Mouse (Mus musculus) kidney, adult 2 months (tissue): Measurements from ENCODE around the gene Zwint. TPM values are rescaled to one million over a fixed set of nuclear protein-coding genes. Genes with fewer than 3 reads are reported as not detected.
A peak's percentile ranks its signal among the peaks of the same experiment; 100 is the strongest.

ENCODE experiments used
- DNase-seq: peaks from one replicate; pipeline ENCODE4 v3.0.0; 2021
- H3K27ac ChIP-seq: fragments of 200-500 bp; 2 replicates; pipeline ENCODE4 v1.5.1; 2012; ENCODE audit warnings: low read depth, low read length, control low read depth, inconsistent platforms; ENCODE audit not compliant: insufficient read depth
- H3K27me3 ChIP-seq: fragments of 200-500 bp; replicated peaks from 2 replicates; pipeline ENCODE4 v1.6.1; 2012; ENCODE audit warnings: mild to moderate bottlenecking, moderate library complexity, low read length, inconsistent platforms; ENCODE audit not compliant: control insufficient read depth, insufficient read depth
- H3K36me3 ChIP-seq: fragments of 200-500 bp; 2 replicates; pipeline ENCODE4 v1.6.1; 2012; ENCODE audit warnings: mild to moderate bottlenecking, moderate library complexity, low read length, inconsistent platforms; ENCODE audit not compliant: control insufficient read depth, insufficient read depth
- H3K4me1 ChIP-seq: fragments of 200-500 bp; 2 replicates; pipeline ENCODE4 v1.6.1; 2011; ENCODE audit warnings: low read length; ENCODE audit not compliant: control insufficient read depth, insufficient read depth
- H3K4me3 ChIP-seq: fragments of 200-500 bp; 2 replicates; pipeline ENCODE4 v1.5.1; 2011; ENCODE audit warnings: mild to moderate bottlenecking, low read depth, low read length, control low read depth; ENCODE audit not compliant: insufficient read depth
- CTCF ChIP-seq: fragments of 200-500 bp; conservative IDR thresholded peaks from 2 replicates; pipeline ENCODE4 v1.5.1; 2011; ENCODE audit warnings: low read depth, mild to moderate bottlenecking, control low read depth, low read length, moderate library complexity, mixed read lengths; ENCODE audit not compliant: insufficient read depth, insufficient read length
- POLR2A ChIP-seq: fragments of 200-500 bp; IDR thresholded peaks from one replicate; pipeline ENCODE4 v1.6.1; 2011; ENCODE audit warnings: low read depth, low read length, control low read depth
- WGBS: fragments of 180-500 bp; shearing (Covaris S2); methylation state at CpG from one replicate; pipeline ENCODE4 v1.1.7; 2018; 5-methylcytosine and 5-hydroxymethylcytosine counted together
- polyA plus RNA-seq: library from polyadenylated mRNA; depleted of rRNA; stranded (reverse); fragments of >200 nt; gene quantifications from 2 replicates; pipeline ENCODE4 v1.2.3, GENCODE M21; 2012

Zwint gene
- polyA plus RNA-seq, 1 experiment, result 93.3 TPM

- DNase-seq, result no peak
- WGBS, result 65% methylated on average over 2 of the region's 2 CpGs
- no peak overlapping the region for H3K4me3 ChIP-seq
- no peaks in the 10 kb centered on the region for H3K27me3 ChIP-seq
- H3K4me1 ChIP-seq, result 0 out of 2 replicates have a peak, but pooled peaks cover 6% of the 10 kb centered on the region
- no peak overlapping the region for H3K27ac ChIP-seq
- H3K36me3 ChIP-seq, result no peaks in the 10 kb centered on the region; the same call in none of the 2 replicates
- TF ChIP-seq POLR2A (no peak), CTCF (no peak)
Observed at GRCm38 (mm10) chr10:72653797-72654196, 848 bp upstream of the Zwint start.

GRCm38 (mm10) chr10:72655017-72655509, 418 bp downstream of the Zwint start:
- 0 out of 2 replicates have a peak, but pooled peaks cover 6% of the 10 kb centered on the region for H3K4me1 ChIP-seq
- TF ChIP-seq POLR2A (no peak), CTCF (no peak)
- DNase-seq, result peak; percentile 12
- H3K27ac ChIP-seq, result peak overlapping the region; percentile 22; the same call in 1 of the 2 replicates
- H3K27me3 ChIP-seq, result no peaks in the 10 kb centered on the region
- peak overlapping the region; percentile 86 for H3K4me3 ChIP-seq
- peaks cover 3% of the 10 kb centered on the region for H3K36me3 ChIP-seq
- WGBS, result under 1% methylated on average over 15 of the region's 15 CpGs

DNA sequence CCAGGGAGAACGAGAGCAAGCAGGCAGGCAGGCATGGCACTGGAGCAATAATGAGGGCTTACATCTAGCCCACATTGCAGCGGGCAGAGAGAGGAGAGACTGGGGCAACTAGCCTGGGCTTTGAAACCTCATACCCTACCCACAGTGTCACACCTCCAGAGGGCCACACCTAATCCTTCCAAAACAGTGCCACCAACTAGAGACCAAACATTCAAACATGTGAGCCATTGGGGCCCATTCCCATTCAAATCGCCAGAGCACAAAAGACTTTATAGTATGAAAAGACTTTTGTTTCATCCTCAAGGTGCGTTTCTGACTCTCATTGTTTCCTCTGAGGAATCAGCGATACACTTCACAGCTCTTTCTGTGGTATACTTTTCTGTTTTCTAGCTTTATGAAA, 4.6 kb downstream of the Zwint start:
- no peaks in the 10 kb centered on the region for H3K27me3 ChIP-seq
- H3K4me1 ChIP-seq, result 0 out of 2 replicates have a peak, but pooled peaks cover 6% of the 10 kb centered on the region
- no peak overlapping the region for H3K27ac ChIP-seq
- peaks cover 5% of the 10 kb centered on the region for H3K36me3 ChIP-seq
- no peak for TF ChIP-seq CTCF
- TF ChIP-seq POLR2A, result no peak
- WGBS, result 98% methylated on average over 5 of the region's 5 CpGs
- H3K4me3 ChIP-seq, result no peak overlapping the region
- no peak for DNase-seq

- H3K36me3 ChIP-seq, result peaks cover 5% of the 10 kb centered on the region
Observed at GRCm38 (mm10) chr10:72660350-72660749, 5.7 kb downstream of the Zwint start.

DNA sequence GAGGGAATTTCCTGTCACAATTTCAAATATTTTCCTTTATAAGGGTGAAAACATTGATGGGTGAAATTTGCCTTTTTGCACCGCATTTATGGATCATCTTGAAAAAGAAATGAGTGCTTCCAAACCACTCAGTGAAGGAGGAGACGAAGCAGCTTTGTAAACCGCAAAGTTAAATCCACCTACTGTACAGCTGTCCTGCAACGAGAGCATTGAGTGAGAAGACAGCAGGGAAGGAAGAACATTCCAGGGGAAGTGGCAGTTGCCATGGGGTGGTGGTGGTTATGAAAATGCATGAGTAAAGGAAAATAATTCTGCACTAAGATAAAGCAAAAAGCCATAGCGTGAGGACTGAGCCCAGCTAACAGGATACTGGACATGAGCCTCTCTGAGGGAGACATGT, 13.2 kb downstream of the Zwint start:
- peaks cover 2% of the 10 kb centered on the region; the same call in 1 of the 2 replicates for H3K36me3 ChIP-seq
- WGBS, result 93% methylated on average over 5 of the region's 5 CpGs
- no peak for DNase-seq
- H3K4me1 ChIP-seq, result no peaks in the 10 kb centered on the region
- H3K27ac ChIP-seq, result no peak overlapping the region
- H3K27me3 ChIP-seq, result no peaks in the 10 kb centered on the region
- TF ChIP-seq POLR2A (no peak), CTCF (no peak)
- H3K4me3 ChIP-seq, result no peak overlapping the region

More at GRCm38 (mm10) chr10:72660350-72660749, 5.7 kb downstream of the Zwint start:
- H3K4me1 ChIP-seq, result 0 out of 2 replicates have a peak, but pooled peaks cover 6% of the 10 kb centered on the region
- no peaks in the 10 kb centered on the region for H3K27me3 ChIP-seq
- no peak overlapping the region for H3K27ac ChIP-seq
- 94% methylated on average over 1 of the region's 1 CpGs for WGBS
- H3K4me3 ChIP-seq, result no peak overlapping the region
- no peak for TF ChIP-seq CTCF
- TF ChIP-seq POLR2A, result no peak
- DNase-seq, result no peak

DNA sequence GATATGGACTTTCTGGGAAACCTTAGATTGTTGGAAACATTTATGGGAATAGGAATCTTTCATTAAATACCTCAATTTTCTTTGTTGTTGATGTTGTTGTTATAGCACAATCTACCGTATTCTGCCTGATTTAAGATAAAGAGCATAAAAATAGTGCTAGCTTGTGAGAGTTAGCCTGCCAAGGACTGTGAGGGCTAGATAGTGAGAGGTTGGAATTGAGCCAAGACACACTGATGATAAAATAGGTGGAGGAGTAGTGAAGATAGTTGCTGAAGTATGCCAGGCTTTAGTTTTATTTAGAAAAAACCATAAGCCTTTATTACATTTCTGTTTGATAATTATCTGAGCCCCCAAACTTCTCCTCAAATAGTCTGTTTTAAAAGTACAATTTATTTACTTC, 14.4 kb downstream of the Zwint start:
- peaks cover 2% of the 10 kb centered on the region; the same call in 1 of the 2 replicates for H3K36me3 ChIP-seq
- H3K27me3 ChIP-seq, result no peaks in the 10 kb centered on the region
- H3K27ac ChIP-seq, result no peak overlapping the region
- TF ChIP-seq POLR2A (no peak), CTCF (no peak)
- no peak for DNase-seq
- H3K4me1 ChIP-seq, result no peaks in the 10 kb centered on the region
- no peak overlapping the region for H3K4me3 ChIP-seq
- WGBS, result 68% methylated on average over 1 of the region's 1 CpGs

DNA sequence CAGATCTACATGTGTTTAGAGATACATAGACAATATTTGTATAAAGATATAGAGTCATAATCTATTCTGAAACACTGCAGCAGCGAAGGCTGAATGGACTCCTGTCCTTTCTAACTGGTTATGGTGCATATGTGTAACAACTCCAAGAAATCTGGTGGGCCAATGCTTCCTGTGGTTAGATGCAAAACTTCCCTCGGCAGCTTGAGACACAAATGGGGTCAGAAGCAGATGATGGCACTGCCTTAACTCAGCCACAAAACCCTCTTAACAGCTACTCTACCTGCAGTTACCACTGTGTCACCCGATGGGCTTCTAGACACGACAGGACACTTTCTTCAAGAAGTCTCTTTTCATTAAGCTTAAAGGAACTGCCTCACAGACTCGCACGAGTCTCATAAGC, 21.3 kb downstream of the Zwint start:
- 92% methylated on average over 6 of the region's 6 CpGs for WGBS
- no peaks in the 10 kb centered on the region for H3K4me1 ChIP-seq
- H3K36me3 ChIP-seq, result peaks cover 3% of the 10 kb centered on the region; the same call in 1 of the 2 replicates
- TF ChIP-seq CTCF (no peak), POLR2A (no peak)
- H3K27me3 ChIP-seq, result no peaks in the 10 kb centered on the region
- no peak for DNase-seq
- no peak overlapping the region for H3K27ac ChIP-seq
- no peak overlapping the region for H3K4me3 ChIP-seq
